Mouse (Mus musculus): ENCODE data around the gene Stkld1. TPM values are rescaled to one million over a fixed set of nuclear protein-coding genes. Genes with fewer than 3 reads are reported as not detected.

Stkld1 gene
- polyA plus RNA-seq, 1 experiment from 2014 or later: not detected

DNA sequence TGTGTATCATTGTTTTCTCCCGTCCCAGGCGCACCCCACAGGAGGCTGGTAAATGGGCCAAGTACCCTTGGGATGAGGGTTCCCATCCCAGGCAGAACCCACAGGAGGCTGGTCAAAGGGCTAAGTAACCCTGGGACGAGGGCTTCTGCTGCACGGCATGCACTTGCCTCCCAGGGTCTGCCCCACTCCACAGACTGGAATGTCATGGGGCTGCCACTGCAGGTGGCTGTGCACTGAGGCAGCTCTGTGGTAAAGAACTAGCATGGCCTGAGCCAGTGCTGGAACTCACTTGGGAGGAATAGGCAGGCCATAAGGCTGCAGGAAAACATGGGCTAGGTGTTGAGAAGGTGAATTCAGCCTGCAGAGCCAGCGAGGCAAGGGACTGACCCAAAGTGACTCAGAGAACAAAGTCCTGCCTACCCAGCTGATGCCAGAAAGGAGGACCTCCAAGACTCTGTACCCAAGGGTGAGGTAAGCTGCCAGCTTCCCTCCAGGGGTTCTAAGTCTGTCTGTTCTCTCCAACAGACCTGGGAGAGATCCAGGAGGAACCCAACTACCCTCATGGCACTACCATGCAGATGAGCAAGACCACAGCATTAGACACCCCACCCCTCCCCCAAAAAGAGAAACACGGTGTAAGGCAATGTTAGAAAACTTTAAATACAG is 13.5 kb upstream of the Stkld1 start:
- Histone ChIP-seq H3K4me1 (replicated peaks) (peaks cover 25% of the 10 kb centered on the region), H3K9me3 (no peaks in the 10 kb centered on the region), H3K27ac (replicated peaks) (no peak overlapping the region), H3K36me3 (peaks cover 74% of the 10 kb centered on the region), H3K4me2 (no peak overlapping the region), H3K9ac (no peak overlapping the region), H3K4me3 (no peak overlapping the region), H3K27me3 (no peaks in the 10 kb centered on the region)
- ATAC-seq (ENCODE audit: low FRiP score, low read depth): no peak
- 86% methylated on average over 6 of the region's 6 CpGs for whole genome bisulfite sequencing

DNA sequence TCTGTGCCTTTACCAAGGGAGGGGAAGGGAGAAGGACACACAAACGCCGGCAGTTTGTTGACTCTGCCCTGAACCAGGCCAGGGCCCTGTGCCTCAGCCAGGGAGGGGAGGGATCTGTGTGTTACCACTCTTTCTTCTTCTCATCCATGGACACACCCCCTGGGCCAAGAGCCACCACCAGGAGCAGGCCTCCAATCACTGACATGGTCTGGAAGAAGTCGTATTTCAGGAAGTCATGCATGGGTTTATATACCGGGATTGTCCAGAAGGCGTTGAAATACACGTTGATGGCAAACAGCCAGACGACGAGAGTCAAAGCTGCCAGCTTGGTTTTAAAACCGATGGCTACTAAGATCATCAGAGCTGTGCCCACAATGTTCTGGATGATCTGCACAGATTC is 12.1 kb upstream of the Stkld1 start:
- no peaks in the 10 kb centered on the region for H3K9me3 ChIP-seq
- H3K27ac ChIP-seq (replicated peaks): no peak overlapping the region
- H3K36me3 ChIP-seq: peaks cover 88% of the 10 kb centered on the region
- no peak overlapping the region for H3K4me2 ChIP-seq
- H3K9ac ChIP-seq: no peak overlapping the region
- H3K4me3 ChIP-seq: no peak overlapping the region
- peaks cover 18% of the 10 kb centered on the region for H3K4me1 ChIP-seq (replicated peaks)
- no peaks in the 10 kb centered on the region for H3K27me3 ChIP-seq
- WGBS: 84% methylated on average over 9 of the region's 9 CpGs
- ATAC-seq (ENCODE audit: low FRiP score, low read depth): no peak

DNA sequence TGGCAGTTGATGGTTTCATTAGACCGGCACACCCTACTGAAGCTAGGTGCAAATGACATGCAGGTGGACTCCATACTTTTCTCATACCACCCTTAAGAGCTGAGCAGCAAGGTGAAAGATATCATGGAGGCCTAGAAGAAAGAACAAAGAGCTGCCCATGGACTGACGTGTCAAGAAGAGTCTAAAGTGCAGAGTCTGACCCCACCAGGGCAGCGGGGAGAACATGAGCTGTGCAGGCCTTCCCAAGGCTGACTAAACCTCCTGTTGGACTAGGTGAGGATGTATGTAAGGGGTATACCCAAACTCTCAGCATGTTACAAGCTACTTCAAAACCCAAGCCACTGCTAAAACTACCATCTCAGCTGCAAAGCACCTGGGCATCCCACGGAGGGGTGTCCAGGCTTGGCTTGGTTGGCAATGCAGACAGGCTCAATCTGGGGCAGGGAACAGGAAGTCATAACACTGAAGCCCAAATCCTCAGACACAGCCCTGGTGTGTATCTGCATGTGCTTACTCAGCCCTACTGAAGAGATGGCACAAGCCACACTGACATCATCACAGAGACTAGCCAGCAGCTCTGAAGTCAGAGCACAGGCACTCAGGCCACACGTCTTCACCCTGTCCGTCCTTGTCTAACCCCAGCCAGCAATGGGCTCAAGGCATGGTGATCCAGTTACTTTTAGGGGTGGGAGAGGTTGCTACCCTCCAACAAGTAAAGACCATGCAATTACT is 5.9 kb upstream of the Stkld1 start:
- H3K27me3 ChIP-seq: no peaks in the 10 kb centered on the region
- H3K4me2 ChIP-seq: no peak overlapping the region
- H3K27ac ChIP-seq (replicated peaks): no peak overlapping the region
- WGBS: 91% methylated on average over 6 of the region's 6 CpGs
- H3K4me1 ChIP-seq (replicated peaks): peaks cover 25% of the 10 kb centered on the region
- no peak overlapping the region for H3K9ac ChIP-seq
- H3K36me3 ChIP-seq: peaks cover 58% of the 10 kb centered on the region
- no peak for ATAC-seq (ENCODE audit: low FRiP score, low read depth)
- H3K4me3 ChIP-seq: no peak overlapping the region
- H3K9me3 ChIP-seq: no peaks in the 10 kb centered on the region

DNA sequence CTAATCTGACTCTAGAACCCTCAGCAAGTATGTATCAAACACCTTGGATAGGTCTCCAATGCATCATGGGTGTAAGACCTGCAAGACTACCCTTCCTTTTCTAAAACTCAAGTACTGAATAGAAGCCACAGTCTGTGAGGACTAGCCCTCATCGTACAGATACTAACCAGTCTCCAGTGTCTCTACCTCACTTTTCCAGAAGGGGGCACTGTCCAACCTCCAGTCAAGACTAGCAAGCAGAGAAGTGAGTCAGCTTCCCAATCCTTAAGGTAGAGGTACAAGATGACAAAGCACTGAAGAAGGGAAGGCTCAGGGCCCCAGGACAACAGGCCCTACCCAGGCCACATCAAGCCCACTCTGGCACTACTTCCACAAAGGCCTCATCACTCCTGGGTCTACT is 3.5 kb upstream of the Stkld1 start:
- H3K36me3 ChIP-seq: peaks cover 35% of the 10 kb centered on the region
- no peaks in the 10 kb centered on the region for H3K27me3 ChIP-seq
- no peak overlapping the region for H3K27ac ChIP-seq (replicated peaks)
- H3K4me2 ChIP-seq: no peak overlapping the region
- peaks cover 25% of the 10 kb centered on the region for H3K4me1 ChIP-seq (replicated peaks)
- no peak overlapping the region for H3K9ac ChIP-seq
- ATAC-seq (ENCODE audit: low FRiP score, low read depth): no peak
- no peak overlapping the region for H3K4me3 ChIP-seq
- no peaks in the 10 kb centered on the region for H3K9me3 ChIP-seq
- WGBS: 33% methylated on average over 1 of the region's 1 CpGs

DNA sequence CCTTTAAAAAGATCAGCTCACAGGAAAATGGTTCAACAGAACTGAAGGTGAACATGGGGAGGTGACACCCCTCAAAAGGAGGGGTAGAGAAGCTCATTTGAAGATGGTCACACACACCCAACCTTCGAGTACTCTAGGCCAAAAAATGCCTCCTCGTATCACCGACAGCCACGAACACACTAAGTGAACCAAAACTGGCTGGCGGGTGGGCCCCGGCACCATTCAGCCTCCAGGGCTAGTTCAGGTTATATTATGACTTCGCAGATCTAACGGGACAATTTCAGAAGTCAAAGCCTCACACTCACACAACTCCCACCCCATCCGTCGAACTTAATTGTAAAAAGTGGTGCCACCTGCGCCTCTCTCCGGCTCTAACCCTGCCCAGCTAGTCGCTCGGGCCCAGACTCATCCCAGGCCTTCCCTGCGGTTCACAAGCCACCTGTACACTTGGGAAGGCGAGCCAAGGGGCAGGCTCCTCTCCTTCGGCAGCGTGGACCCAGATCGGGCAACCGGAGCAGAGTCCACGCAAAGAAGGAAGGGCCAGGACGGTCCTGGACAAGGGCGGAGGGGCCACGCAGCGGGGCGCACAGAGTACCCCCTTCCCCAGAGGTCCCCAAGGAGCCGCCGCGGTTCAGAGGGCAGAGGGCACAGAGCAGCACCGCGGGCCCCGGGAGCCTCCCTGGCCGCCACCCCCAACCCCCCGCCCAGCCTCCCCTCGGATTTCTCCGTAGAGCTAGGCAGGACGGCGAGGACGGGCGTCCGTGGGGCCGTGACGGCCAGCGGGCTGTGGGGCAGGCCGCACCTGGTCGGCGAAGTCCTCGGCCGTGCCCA is 1.2 kb upstream of the Stkld1 start:
- peaks cover 25% of the 10 kb centered on the region for H3K4me1 ChIP-seq (replicated peaks)
- 3% methylated on average over 38 of the region's 49 CpGs for WGBS
- peaks cover 16% of the 10 kb centered on the region for H3K36me3 ChIP-seq
- no peaks in the 10 kb centered on the region for H3K27me3 ChIP-seq
- H3K4me2 ChIP-seq: peak overlapping the region; percentile 79
- peak overlapping the region; percentile 89 for H3K4me3 ChIP-seq
- peak overlapping the region; percentile 79 for H3K27ac ChIP-seq (replicated peaks)
- ATAC-seq (ENCODE audit: low FRiP score, low read depth): no peak
- H3K9me3 ChIP-seq: no peaks in the 10 kb centered on the region
- H3K9ac ChIP-seq: peak overlapping the region; percentile 96

DNA sequence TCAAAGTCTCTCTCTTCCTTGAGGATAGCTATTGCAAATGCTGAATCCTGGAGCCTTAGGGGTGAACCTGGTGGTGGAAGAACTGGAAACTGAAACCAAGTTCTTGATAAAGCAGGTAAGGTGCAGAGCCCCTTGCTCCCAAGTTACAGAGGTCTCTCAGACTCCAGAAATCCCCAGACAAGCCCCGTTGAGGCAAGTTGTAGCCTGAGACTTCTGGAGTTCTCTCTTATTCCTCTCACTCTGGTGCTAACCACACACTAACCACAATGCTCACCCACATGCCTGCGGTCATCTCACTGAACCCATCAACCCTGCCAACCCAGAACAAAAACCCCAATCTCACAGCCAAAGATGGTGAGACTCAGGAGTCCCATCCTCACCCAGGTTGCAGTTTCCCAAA is 1.4 kb downstream of the Stkld1 start:
- no peak for ATAC-seq (ENCODE audit: low FRiP score, low read depth)
- Histone ChIP-seq H3K4me3 (no peak overlapping the region), H3K27ac (replicated peaks) (no peak overlapping the region), H3K36me3 (peaks cover 3% of the 10 kb centered on the region), H3K27me3 (no peaks in the 10 kb centered on the region), H3K9ac (no peak overlapping the region), H3K4me1 (replicated peaks) (peaks cover 24% of the 10 kb centered on the region), H3K4me2 (no peak overlapping the region), H3K9me3 (no peaks in the 10 kb centered on the region)
- WGBS: 98% methylated on average over 2 of the region's 2 CpGs

DNA sequence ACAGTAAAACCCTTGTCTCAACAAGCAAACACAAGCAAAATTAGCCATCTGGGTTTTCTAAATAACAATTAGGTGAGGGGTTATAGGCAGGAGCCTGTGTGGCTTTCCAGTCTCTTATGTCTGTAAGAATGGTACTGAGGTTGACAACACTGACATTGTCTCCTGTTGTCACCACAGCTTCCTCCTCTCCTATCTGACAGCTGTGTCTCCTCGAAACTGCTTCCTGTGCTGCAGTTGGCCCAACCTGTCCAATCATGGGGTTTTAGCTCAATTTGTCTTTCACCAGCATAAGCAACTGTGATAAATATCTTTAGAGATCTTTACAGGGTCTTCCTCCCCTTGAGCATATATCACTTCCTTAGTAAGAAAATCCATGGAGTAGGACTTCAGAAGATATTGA is 2.6 kb downstream of the Stkld1 start:
- H3K36me3 ChIP-seq: no peaks in the 10 kb centered on the region
- 83% methylated on average over 1 of the region's 1 CpGs for WGBS
- ATAC-seq (ENCODE audit: low FRiP score, low read depth): no peak

DNA sequence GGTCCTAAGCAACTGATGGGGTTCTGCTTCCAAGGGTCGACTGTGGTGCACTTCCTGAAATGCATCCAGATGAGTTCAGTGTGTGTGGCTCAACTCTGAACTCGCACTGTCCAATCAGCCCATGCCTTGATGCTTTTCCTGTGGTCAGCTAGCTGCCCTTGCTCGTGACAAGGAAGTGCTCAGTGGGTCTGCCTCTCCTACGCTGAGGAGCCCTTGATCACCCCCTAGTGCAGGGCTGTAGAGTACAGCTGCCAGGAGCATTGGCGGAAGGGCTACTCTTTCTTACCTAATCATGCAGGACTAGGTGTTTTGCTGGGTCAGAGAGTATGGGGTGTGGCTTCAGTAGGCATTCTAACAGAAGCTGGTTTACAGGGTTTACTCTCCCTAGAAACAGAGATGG is 7.7 kb downstream of the Stkld1 start:
- no peak for ATAC-seq (ENCODE audit: low FRiP score, low read depth)
- 44% methylated on average over 5 of the region's 5 CpGs for WGBS
- H3K4me1 ChIP-seq (replicated peaks): no peaks in the 10 kb centered on the region
- no peaks in the 10 kb centered on the region for H3K36me3 ChIP-seq
- H3K9me3 ChIP-seq: no peaks in the 10 kb centered on the region
- no peak overlapping the region for H3K9ac ChIP-seq
- no peak overlapping the region for H3K4me2 ChIP-seq
- H3K27ac ChIP-seq (replicated peaks): no peak overlapping the region
- H3K4me3 ChIP-seq: no peak overlapping the region
- H3K27me3 ChIP-seq: no peaks in the 10 kb centered on the region

More for the DNA sequence above, 2.6 kb downstream of the Stkld1 start:
- Histone ChIP-seq H3K27ac (replicated peaks) (no peak overlapping the region), H3K9ac (no peak overlapping the region), H3K9me3 (no peaks in the 10 kb centered on the region), H3K4me1 (replicated peaks) (peaks cover 12% of the 10 kb centered on the region), H3K4me2 (no peak overlapping the region), H3K27me3 (no peaks in the 10 kb centered on the region), H3K4me3 (no peak overlapping the region)

DNA sequence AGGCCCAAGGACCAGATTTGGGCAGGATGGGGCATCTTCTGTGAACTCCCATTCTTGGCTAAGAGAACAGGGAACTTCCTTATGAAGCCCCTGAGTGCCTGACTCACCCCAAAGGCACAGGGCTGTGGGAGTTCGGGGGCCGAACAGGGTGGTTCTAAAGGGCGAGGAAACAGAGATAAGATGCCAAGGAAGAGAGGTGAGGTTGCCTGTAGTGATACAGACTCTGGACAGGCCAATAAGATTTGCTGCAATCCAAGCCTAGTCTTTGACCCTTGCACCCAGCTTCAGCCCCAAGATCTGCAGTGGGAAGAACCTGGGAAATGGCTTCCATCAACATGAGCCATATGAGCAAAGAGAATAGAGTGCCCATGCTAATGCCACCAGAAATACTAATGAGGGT is 9.4 kb downstream of the Stkld1 start:
- no peak overlapping the region for H3K4me3 ChIP-seq
- H3K4me2 ChIP-seq: no peak overlapping the region
- 88% methylated on average over 3 of the region's 3 CpGs for WGBS
- no peaks in the 10 kb centered on the region for H3K36me3 ChIP-seq
- H3K27me3 ChIP-seq: no peaks in the 10 kb centered on the region
- ATAC-seq (ENCODE audit: low FRiP score, low read depth): no peak
- no peak overlapping the region for H3K9ac ChIP-seq
- no peak overlapping the region for H3K27ac ChIP-seq (replicated peaks)
- no peaks in the 10 kb centered on the region for H3K9me3 ChIP-seq
- no peaks in the 10 kb centered on the region for H3K4me1 ChIP-seq (replicated peaks)

DNA sequence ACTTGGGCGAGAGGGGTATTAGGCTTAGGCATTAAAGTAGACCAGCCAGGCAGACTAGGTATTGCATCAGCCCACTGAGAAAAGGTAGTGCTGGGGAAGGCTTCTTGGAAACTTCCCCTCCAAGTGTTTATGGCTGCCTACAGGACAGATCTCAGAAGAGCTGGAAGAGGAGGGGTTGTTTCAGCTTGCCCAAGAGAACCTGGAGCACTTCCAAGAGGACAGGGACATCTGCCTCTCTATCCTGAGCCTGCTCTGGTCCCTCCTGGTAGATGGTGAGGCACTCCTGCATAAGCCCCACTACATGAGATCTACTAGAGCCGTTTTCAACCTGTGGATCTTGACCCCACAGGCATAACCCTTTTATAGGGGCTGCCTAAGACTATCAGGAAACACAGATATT is 16.6 kb downstream of the Stkld1 start:
- H3K4me2 ChIP-seq: no peak overlapping the region
- H3K4me1 ChIP-seq (replicated peaks): no peaks in the 10 kb centered on the region
- ATAC-seq (ENCODE audit: low FRiP score, low read depth): no peak
- H3K27ac ChIP-seq (replicated peaks): no peak overlapping the region
- 88% methylated on average over 2 of the region's 2 CpGs for WGBS
- H3K36me3 ChIP-seq: peaks cover 26% of the 10 kb centered on the region
- H3K4me3 ChIP-seq: no peak overlapping the region
- H3K9ac ChIP-seq: no peak overlapping the region
- H3K27me3 ChIP-seq: no peaks in the 10 kb centered on the region
- H3K9me3 ChIP-seq: no peaks in the 10 kb centered on the region

DNA sequence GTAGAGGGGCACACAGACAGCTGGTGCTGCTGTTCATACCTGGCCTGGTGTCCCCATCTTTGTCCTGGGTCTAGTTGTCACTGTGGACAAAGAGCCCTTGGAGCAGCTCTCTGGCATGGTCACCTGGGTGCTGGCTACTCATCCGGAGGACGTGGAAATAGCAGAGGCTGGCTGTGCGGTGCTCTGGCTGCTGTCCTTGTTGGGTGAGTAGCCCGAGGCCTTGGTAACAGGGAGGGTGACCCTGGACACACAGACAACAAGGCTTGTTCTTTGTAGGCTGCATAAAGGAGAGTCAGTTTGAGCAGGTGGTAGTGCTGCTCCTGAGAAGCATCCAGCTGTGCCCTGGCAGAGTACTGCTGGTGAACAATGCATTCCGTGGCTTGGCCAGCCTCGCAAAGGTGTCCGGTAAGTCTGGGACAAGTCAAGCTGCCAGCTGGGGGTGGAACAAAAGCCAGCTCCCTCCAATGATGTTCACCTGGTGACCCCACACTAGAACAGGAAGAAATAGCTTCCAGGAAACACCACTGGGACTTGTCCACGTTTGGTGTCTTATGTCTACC is 17.6 kb downstream of the Stkld1 start:
- 92% methylated on average over 8 of the region's 8 CpGs for WGBS
- Histone ChIP-seq H3K36me3 (peaks cover 36% of the 10 kb centered on the region), H3K4me3 (no peak overlapping the region), H3K27ac (replicated peaks) (no peak overlapping the region), H3K4me1 (replicated peaks) (no peaks in the 10 kb centered on the region), H3K27me3 (no peaks in the 10 kb centered on the region), H3K9me3 (no peaks in the 10 kb centered on the region), H3K4me2 (no peak overlapping the region), H3K9ac (no peak overlapping the region)
- ATAC-seq (ENCODE audit: low FRiP score, low read depth): no peak

DNA sequence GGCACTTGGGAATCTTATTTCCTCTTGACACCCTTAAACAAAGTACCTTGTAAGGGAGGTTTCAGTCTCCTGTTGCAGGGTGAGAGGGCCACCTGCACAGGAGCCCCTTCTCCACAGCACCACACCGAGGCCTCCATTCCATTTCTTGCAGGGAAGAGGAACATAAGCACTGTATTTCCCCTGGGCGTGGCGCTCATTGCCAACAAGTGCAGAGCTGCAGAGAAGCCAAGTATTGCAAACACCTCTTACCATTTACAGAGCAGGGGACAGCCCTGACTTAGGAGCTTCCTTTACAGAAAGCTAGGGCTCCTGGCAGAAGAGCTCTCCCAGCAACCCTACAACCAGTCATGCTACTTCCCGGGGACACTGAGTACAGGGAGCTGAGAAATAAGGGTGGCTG is 18.3 kb downstream of the Stkld1 start:
- no peaks in the 10 kb centered on the region for H3K27me3 ChIP-seq
- H3K4me2 ChIP-seq: no peak overlapping the region
- 95% methylated on average over 4 of the region's 4 CpGs for WGBS
- no peak overlapping the region for H3K9ac ChIP-seq
- ATAC-seq (ENCODE audit: low FRiP score, low read depth): no peak
- no peak overlapping the region for H3K27ac ChIP-seq (replicated peaks)
- no peaks in the 10 kb centered on the region for H3K9me3 ChIP-seq
- no peak overlapping the region for H3K4me3 ChIP-seq
- H3K36me3 ChIP-seq: peaks cover 43% of the 10 kb centered on the region
- H3K4me1 ChIP-seq (replicated peaks): no peaks in the 10 kb centered on the region

All from hindbrain, embryonic 15.5 days (tissue).